Mouse (Mus musculus): Measurements from ENCODE around the gene Col23a1. TPM values are rescaled to one million over a fixed set of nuclear protein-coding genes. Genes with fewer than 3 reads are reported as not detected.

Gene Col23a1
- polyA plus RNA-seq, 1 experiment from 2014 or later, result 5.8 TPM

DNA sequence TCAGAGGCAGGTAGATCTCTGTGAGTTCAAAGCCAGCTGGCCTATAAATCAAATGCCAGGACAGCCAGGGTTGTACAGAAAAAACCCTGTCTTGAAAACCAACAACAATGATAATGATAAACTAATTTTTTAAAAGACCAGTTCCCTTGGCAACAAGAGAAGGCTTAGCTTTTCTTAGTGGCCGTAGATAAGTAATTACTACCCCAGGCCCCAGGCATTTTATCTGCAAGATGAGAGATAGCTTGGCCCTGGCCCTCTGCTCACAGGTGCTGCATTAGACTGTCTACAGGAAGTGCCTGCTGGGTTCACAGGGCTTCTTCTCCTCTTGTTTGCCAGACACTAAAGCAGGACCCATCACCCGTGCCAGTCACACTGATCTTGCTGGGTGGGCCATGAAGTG lies 265.3 kb downstream of the Col23a1 start:
- no peak overlapping the region for H3K27ac ChIP-seq (ENCODE audit: low read length)
- H3K27me3 ChIP-seq (ENCODE audit: insufficient read depth, low read length), result no peaks in the 10 kb centered on the region
- 55% methylated on average over 2 of the region's 2 CpGs for WGBS
- no peaks in the 10 kb centered on the region for H3K9me3 ChIP-seq (ENCODE audit: low read length)
- no peak for ATAC-seq (ENCODE audit: low FRiP score, low TSS enrichment)
- no peak overlapping the region for H3K4me3 ChIP-seq (ENCODE audit: low read length)
- no peak overlapping the region for H3K9ac ChIP-seq (replicated peaks; ENCODE audit: low read length)
- H3K36me3 ChIP-seq (ENCODE audit: insufficient read depth, low read length), result no peaks in the 10 kb centered on the region
- peaks cover 14% of the 10 kb centered on the region for H3K4me1 ChIP-seq (ENCODE audit: insufficient read depth, low read length)
- no peak overlapping the region for H3K4me2 ChIP-seq (replicated peaks; ENCODE audit: low read depth, low read length)

DNA sequence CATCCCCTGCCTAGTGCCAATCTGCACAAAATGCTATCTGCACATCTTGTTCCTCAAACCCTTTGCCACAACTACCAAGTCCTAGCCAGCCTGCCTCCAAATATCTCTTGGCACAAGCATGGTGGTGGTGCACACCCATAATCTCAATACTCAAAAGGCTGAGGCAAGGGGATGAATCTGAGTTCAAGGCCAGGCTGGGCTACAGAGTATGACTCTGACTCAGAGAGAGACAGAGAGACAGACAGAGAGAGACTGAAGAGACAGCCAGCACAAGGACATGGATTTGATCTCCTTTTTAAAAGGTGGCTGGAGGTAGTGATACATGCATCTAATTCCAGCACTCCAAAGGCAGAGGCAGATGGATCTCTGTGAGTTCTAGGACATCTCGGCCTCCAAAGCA lies 273.6 kb downstream of the Col23a1 start:
- H3K9me3 ChIP-seq (ENCODE audit: low read length), result no peaks in the 10 kb centered on the region
- no peak overlapping the region for H3K4me2 ChIP-seq (replicated peaks; ENCODE audit: low read depth, low read length)
- 82% methylated on average over 1 of the region's 1 CpGs for WGBS
- H3K27me3 ChIP-seq (ENCODE audit: insufficient read depth, low read length), result no peaks in the 10 kb centered on the region
- H3K27ac ChIP-seq (ENCODE audit: low read length), result no peak overlapping the region
- ATAC-seq (ENCODE audit: low FRiP score, low TSS enrichment), result no peak
- no peaks in the 10 kb centered on the region for H3K36me3 ChIP-seq (ENCODE audit: insufficient read depth, low read length)
- H3K4me3 ChIP-seq (ENCODE audit: low read length), result no peak overlapping the region
- H3K4me1 ChIP-seq (ENCODE audit: insufficient read depth, low read length), result no peaks in the 10 kb centered on the region; the same call in 1 of the 2 replicates
- H3K9ac ChIP-seq (replicated peaks; ENCODE audit: low read length), result no peak overlapping the region

DNA sequence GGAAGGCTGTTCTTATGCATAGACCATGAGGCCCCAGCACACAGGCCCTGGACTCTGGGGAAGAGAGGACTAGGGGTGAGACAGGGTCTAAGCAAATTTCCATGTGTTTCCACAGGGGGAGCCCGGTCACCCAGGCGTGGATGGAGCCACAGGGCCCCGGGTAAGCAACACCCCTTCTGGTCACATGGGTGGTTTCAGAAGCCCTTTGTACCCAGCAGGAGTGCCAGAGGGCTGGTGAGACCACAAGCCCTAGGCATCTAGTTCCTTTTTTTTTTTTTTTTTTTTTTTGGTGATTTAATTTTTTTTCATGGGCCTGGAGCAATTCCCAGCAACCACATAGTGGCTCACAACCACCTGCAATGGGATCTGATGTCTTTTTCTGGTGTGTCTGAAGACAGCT lies 275.3 kb downstream of the Col23a1 start:
- no peak overlapping the region for H3K27ac ChIP-seq (ENCODE audit: low read length)
- 30% methylated on average over 3 of the region's 3 CpGs for WGBS
- H3K36me3 ChIP-seq (ENCODE audit: insufficient read depth, low read length), result no peaks in the 10 kb centered on the region
- ATAC-seq (ENCODE audit: low FRiP score, low TSS enrichment), result peak; percentile 63; the same call in 1 of the 2 replicates
- H3K9ac ChIP-seq (replicated peaks; ENCODE audit: low read length), result no peak overlapping the region
- H3K4me2 ChIP-seq (replicated peaks; ENCODE audit: low read depth, low read length), result no peak overlapping the region
- H3K4me1 ChIP-seq (ENCODE audit: insufficient read depth, low read length), result no peaks in the 10 kb centered on the region; the same call in 1 of the 2 replicates
- no peak overlapping the region for H3K4me3 ChIP-seq (ENCODE audit: low read length)
- no peaks in the 10 kb centered on the region for H3K27me3 ChIP-seq (ENCODE audit: insufficient read depth, low read length)
- no peaks in the 10 kb centered on the region for H3K9me3 ChIP-seq (ENCODE audit: low read length)

DNA sequence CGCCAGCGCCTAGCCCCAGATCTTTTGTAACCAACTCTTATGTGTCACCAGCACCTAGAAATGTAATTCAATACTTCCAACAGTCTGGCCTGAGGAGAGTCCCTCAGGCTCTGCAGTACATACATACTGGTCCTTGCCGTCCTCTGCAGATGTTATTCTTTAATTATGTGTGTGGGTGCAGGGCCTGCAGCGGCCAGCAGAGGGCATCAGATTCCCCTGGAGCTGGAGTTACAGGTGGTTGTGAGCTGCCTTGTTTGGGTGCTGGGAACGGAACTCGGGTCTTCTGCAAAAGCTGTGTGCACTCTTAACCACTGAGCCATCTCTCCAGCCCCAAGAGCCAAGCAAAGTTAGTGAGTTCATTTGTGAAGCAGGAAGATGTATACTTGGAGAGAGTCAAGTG lies 276.2 kb downstream of the Col23a1 start:
- Histone ChIP-seq H3K27ac (ENCODE audit: low read length) (no peak overlapping the region), H3K27me3 (ENCODE audit: insufficient read depth, low read length) (no peaks in the 10 kb centered on the region), H3K9me3 (ENCODE audit: low read length) (no peaks in the 10 kb centered on the region), H3K9ac (replicated peaks; ENCODE audit: low read length) (no peak overlapping the region), H3K4me3 (ENCODE audit: low read length) (no peak overlapping the region), H3K36me3 (ENCODE audit: insufficient read depth, low read length) (no peaks in the 10 kb centered on the region), H3K4me2 (replicated peaks; ENCODE audit: low read depth, low read length) (no peak overlapping the region), H3K4me1 (ENCODE audit: insufficient read depth, low read length) (no peaks in the 10 kb centered on the region; the same call in 1 of the 2 replicates)
- WGBS, result 75% methylated on average over 6 of the region's 6 CpGs
- no peak for ATAC-seq (ENCODE audit: low FRiP score, low TSS enrichment)

DNA sequence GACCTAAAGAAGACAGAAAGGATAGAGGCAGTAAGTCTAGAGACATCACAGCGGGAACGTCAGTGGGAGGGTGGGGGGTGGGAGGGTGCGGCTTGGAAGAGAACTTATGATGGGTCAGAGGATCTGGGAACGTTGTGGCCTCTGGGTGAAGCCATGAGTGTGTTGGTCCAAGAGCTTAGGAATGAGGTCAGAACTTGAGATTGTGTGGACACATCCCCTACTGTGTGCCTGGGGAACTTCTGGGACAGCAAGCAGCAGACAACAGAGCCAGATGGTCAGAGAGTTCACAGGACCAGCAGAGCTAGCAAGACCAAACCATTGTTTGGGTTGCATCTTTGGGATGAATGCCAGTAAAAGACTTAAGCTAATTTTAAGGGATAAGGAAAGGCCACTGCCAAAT lies 279.1 kb downstream of the Col23a1 start:
- Histone ChIP-seq H3K27me3 (ENCODE audit: insufficient read depth, low read length) (no peaks in the 10 kb centered on the region), H3K9me3 (ENCODE audit: low read length) (no peaks in the 10 kb centered on the region), H3K36me3 (ENCODE audit: insufficient read depth, low read length) (no peaks in the 10 kb centered on the region), H3K27ac (ENCODE audit: low read length) (no peak overlapping the region), H3K4me1 (ENCODE audit: insufficient read depth, low read length) (no peaks in the 10 kb centered on the region; the same call in 1 of the 2 replicates), H3K4me2 (replicated peaks; ENCODE audit: low read depth, low read length) (no peak overlapping the region), H3K4me3 (ENCODE audit: low read length) (no peak overlapping the region), H3K9ac (replicated peaks; ENCODE audit: low read length) (no peak overlapping the region)
- no peak for ATAC-seq (ENCODE audit: low FRiP score, low TSS enrichment)
- 88% methylated on average over 4 of the region's 4 CpGs for WGBS

DNA sequence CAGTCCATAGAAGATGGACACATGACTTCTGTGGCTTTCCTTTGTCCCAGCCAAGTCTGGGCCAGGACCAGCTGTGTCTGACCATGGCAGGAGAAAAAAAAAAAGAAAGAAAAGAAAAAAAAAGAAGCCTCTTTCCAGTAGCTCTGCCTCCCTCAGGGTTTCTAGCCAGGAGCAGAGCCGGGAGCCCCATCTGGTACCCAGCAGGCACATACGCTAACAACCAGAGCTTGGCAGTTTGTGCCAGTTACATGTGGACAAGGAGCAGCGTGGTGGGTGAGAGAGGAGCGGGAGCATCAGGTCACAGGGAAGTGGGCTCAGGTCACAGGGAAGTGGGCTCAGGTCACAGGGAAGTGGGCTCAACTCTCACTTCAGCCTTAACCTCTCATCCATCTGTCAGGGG lies 286.7 kb downstream of the Col23a1 start:
- Histone ChIP-seq H3K27ac (ENCODE audit: low read length) (no peak overlapping the region), H3K4me1 (ENCODE audit: insufficient read depth, low read length) (no peaks in the 10 kb centered on the region), H3K4me2 (replicated peaks; ENCODE audit: low read depth, low read length) (no peak overlapping the region), H3K4me3 (ENCODE audit: low read length) (no peak overlapping the region), H3K9ac (replicated peaks; ENCODE audit: low read length) (no peak overlapping the region), H3K27me3 (ENCODE audit: insufficient read depth, low read length) (no peaks in the 10 kb centered on the region), H3K9me3 (ENCODE audit: low read length) (no peaks in the 10 kb centered on the region), H3K36me3 (ENCODE audit: insufficient read depth, low read length) (no peaks in the 10 kb centered on the region)
- 92% methylated on average over 4 of the region's 4 CpGs for WGBS
- no peak for ATAC-seq (ENCODE audit: low FRiP score, low TSS enrichment)

DNA sequence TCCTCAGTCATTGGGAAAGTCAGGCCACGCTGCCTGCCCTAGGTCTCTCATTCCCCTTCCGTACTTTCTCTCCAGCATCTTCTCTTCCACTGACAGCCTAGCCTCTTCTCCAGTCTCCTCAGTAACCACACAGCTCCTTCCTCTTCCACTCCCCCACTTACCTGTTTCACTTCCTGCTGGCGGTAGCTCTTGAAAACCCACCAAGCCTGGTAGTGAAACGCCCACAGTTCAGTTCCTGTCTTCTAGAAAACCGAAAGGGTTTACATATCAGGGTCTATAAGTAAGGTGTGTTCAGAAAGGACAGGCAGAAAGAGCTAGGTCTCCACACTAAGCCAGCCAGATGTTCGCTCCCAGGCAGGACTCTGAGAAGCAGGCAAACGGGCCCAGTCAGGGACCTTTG lies 287.9 kb downstream of the Col23a1 start:
- no peak for ATAC-seq (ENCODE audit: low FRiP score, low TSS enrichment)
- 78% methylated on average over 7 of the region's 7 CpGs for WGBS

DNA sequence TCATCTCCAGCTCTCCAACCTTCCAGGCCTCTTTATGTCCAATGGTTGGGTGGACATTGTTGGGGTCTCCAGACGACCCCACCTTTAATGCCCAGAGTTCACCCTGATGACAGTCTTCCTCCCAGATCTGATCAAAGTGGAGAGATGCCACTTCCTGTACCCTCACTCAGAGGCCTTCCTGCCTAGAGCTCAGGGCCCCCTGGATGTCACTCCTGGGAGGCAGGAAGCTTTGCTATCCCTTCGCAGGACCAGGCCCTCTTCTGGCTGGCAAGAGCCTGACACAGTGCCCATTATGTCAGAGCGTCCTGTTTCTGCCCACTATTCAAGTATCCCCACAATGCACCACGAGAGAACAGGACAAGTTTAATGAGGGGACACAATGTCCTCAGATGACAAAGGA lies 289.3 kb downstream of the Col23a1 start:
- no peak overlapping the region for H3K27ac ChIP-seq (ENCODE audit: low read length)
- ATAC-seq (ENCODE audit: low FRiP score, low TSS enrichment), result no peak
- no peak overlapping the region for H3K9ac ChIP-seq (replicated peaks; ENCODE audit: low read length)
- H3K4me3 ChIP-seq (ENCODE audit: low read length), result no peak overlapping the region
- 59% methylated on average over 4 of the region's 4 CpGs for WGBS
- H3K4me1 ChIP-seq (ENCODE audit: insufficient read depth, low read length), result peaks cover 9% of the 10 kb centered on the region
- no peaks in the 10 kb centered on the region for H3K36me3 ChIP-seq (ENCODE audit: insufficient read depth, low read length)
- H3K27me3 ChIP-seq (ENCODE audit: insufficient read depth, low read length), result no peaks in the 10 kb centered on the region
- H3K9me3 ChIP-seq (ENCODE audit: low read length), result no peaks in the 10 kb centered on the region
- no peak overlapping the region for H3K4me2 ChIP-seq (replicated peaks; ENCODE audit: low read depth, low read length)

More for the DNA sequence above, 287.9 kb downstream of the Col23a1 start:
- no peak overlapping the region for H3K4me2 ChIP-seq (replicated peaks; ENCODE audit: low read depth, low read length)
- no peak overlapping the region for H3K4me3 ChIP-seq (ENCODE audit: low read length)
- H3K9ac ChIP-seq (replicated peaks; ENCODE audit: low read length), result no peak overlapping the region
- H3K27ac ChIP-seq (ENCODE audit: low read length), result no peak overlapping the region
- no peaks in the 10 kb centered on the region for H3K9me3 ChIP-seq (ENCODE audit: low read length)
- no peaks in the 10 kb centered on the region for H3K27me3 ChIP-seq (ENCODE audit: insufficient read depth, low read length)
- no peaks in the 10 kb centered on the region for H3K4me1 ChIP-seq (ENCODE audit: insufficient read depth, low read length)
- H3K36me3 ChIP-seq (ENCODE audit: insufficient read depth, low read length), result no peaks in the 10 kb centered on the region

DNA sequence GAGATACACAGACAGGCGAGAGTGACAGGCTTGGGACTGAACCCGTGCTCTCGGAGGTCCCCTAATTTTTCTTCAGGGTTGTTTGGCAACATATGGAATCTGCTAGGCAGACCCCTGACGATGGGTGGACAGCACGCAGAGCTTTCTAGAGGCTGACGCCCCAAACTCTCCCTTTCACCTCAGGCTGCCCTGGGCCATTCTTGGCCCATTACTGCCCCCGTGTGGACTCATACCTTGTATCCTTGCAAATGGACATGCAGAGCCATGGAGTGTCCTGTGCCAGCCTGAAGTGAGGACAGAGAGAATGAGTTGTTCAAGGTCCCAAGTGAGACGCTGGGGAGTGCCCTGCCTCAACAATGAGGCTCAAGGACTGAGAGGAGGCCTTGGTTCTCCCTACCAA lies 293.0 kb downstream of the Col23a1 start:
- Histone ChIP-seq H3K9ac (replicated peaks; ENCODE audit: low read length) (no peak overlapping the region), H3K4me2 (replicated peaks; ENCODE audit: low read depth, low read length) (no peak overlapping the region), H3K4me3 (ENCODE audit: low read length) (no peak overlapping the region), H3K4me1 (ENCODE audit: insufficient read depth, low read length) (peaks cover 27% of the 10 kb centered on the region), H3K36me3 (ENCODE audit: insufficient read depth, low read length) (peaks cover 11% of the 10 kb centered on the region), H3K27me3 (ENCODE audit: insufficient read depth, low read length) (no peaks in the 10 kb centered on the region), H3K9me3 (ENCODE audit: low read length) (no peaks in the 10 kb centered on the region), H3K27ac (ENCODE audit: low read length) (no peak overlapping the region)
- WGBS, result 23% methylated on average over 8 of the region's 8 CpGs
- no peak for ATAC-seq (ENCODE audit: low FRiP score, low TSS enrichment)

DNA sequence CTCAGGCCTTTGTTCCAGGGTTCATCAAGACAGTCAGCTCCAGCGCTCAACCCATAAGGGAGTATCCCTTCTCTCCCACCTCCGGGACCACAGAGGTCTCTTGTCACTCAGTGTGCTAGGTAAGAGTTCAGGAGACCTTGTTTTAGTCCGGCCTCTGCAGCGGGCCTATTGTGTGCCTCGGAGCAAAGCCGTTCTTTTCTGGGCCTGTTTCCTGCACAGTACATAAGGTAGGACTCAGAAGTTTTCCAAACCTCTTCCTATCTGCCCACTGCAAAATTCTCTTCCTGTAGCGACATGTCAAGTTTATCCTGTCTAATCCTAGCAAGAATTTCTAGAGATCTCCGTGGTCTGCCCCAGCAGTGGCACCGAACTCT lies 294.3 kb downstream of the Col23a1 start:
- peaks cover 27% of the 10 kb centered on the region for H3K4me1 ChIP-seq (ENCODE audit: insufficient read depth, low read length)
- H3K27ac ChIP-seq (ENCODE audit: low read length), result peak overlapping the region; percentile 97
- H3K4me2 ChIP-seq (replicated peaks; ENCODE audit: low read depth, low read length), result peak overlapping the region; percentile 85
- WGBS, result 14% methylated on average over 9 of the region's 9 CpGs
- ATAC-seq (ENCODE audit: low FRiP score, low TSS enrichment), result peak; percentile 35
- no peaks in the 10 kb centered on the region for H3K27me3 ChIP-seq (ENCODE audit: insufficient read depth, low read length)
- no peaks in the 10 kb centered on the region for H3K9me3 ChIP-seq (ENCODE audit: low read length)
- H3K4me3 ChIP-seq (ENCODE audit: low read length), result peak overlapping the region; percentile 83
- H3K36me3 ChIP-seq (ENCODE audit: insufficient read depth, low read length), result peaks cover 24% of the 10 kb centered on the region
- H3K9ac ChIP-seq (replicated peaks; ENCODE audit: low read length), result peak overlapping the region; percentile 93
